9 mouse cellular contexts compared by ENCODE assay signal in genomic region chr12:8452766-8453621, GRCm38 (mm10). TPM values are rescaled to one million over a fixed set of nuclear protein-coding genes. Genes with fewer than 3 reads are reported as not detected.
A peak's percentile ranks its signal among the peaks of the same experiment; 100 is the strongest.
DNase-seq lines count a peak whose midpoint lies in the region; ATAC-seq and TF ChIP-seq lines count a peak whose summit lies in the region.
"Had no signal": no experiment of that assay in that cellular context is flagged by ENCODE, and none has a peak within 500 bp of the region (broad histone marks: within the 10 kb centered on the region; RNA-seq: fewer than 3 reads in every experiment).

No protein-coding gene starts in this region.

- no peak overlapping the region for H3K9ac ChIP-seq in CH12.LX (ENCODE audit: insufficient read depth, low read depth)

- no peak for TF ChIP-seq RAD21 in CH12.LX (IDR thresholded peaks at IDR 0.05; ENCODE audit: low read depth, low read length)

- no peaks in the 10 kb centered on the region for H3K27me3 ChIP-seq in CH12.LX (replicated peaks)

- no peak for TF ChIP-seq POLR2A in CH12.LX (IDR thresholded peaks at IDR 0.05; ENCODE audit: low read depth, low read length)

- in situ Hi-C loops in CH12.LX (cut with MboI; ENCODE audit: low pct_ligation_motif_present, low pct_unique_long_range_greater_than_20kb, low sequenced_read_pairs): no loop called here

- no peaks in the 10 kb centered on the region for H3K79me2 ChIP-seq in CH12.LX (replicated peaks; ENCODE audit: control insufficient read depth, extremely low read depth, insufficient read depth, poor library complexity, severe bottlenecking)

- H3K36me3 ChIP-seq in CH12.LX (replicated peaks in 1 of 2; ENCODE audit: control insufficient read depth in 1 of 2, insufficient read depth in 1 of 2, low read length in 1 of 2): no peaks in the 10 kb centered on the region

- peak; percentile 38 for DNase-seq in kidney, adult 18-20 months
- DNase-seq in kidney, postnatal 14 days: no peak
- DNase-seq in CH12.LX (ENCODE audit: extremely low read depth): no peak
- peak; percentile 80 for DNase-seq in brain, adult 2 months (ENCODE audit: low read depth, low spot score)
- DNase-seq in heart, postnatal 14 days: peak; percentile 48 to 59
- no peak for DNase-seq in frontal cortex, postnatal 14 days (ENCODE audit: low spot score in 2 of 2)
- no peak for DNase-seq in thymus, postnatal 10 days (ENCODE audit: low spot score in 2 of 2)

- H3K4me3 ChIP-seq in CH12.LX (replicated peaks in 1 of 3; ENCODE audit: low read depth in 2 of 3, low read length in 2 of 3, poor library complexity in 1 of 3): no peak overlapping the region

- dilution Hi-C loops in CH12.LX (cut with MboI; ENCODE audit: extremely low pct_ligation_motif_present, extremely low pct_unique_long_range_greater_than_20kb, low sequenced_read_pairs): no loop called here

- H3K27ac ChIP-seq in CH12.LX (ENCODE audit: insufficient read depth, low read depth): no peak overlapping the region

- H3K4me1 ChIP-seq in CH12.LX (ENCODE audit: control insufficient read depth in 1 of 2, insufficient read depth in 2 of 2): peaks cover 15 to 42% of the 10 kb centered on the region in 2 experiments

- no peak for TF ChIP-seq CTCF in CH12.LX (conservative IDR thresholded peaks at IDR 0.05 in 1 of 2, IDR thresholded peaks at IDR 0.05 in 1 of 2; ENCODE audit: low read depth in 2 of 2, low read length in 2 of 2)

- intact Hi-C loops in heart, postnatal 14 days (cut with DNase I): no loop called here

- H3K4me2 ChIP-seq in CH12.LX (ENCODE audit: insufficient read depth, low read depth, poor library complexity, severe bottlenecking): no peak overlapping the region

- no peaks in the 10 kb centered on the region for H3K9me3 ChIP-seq in CH12.LX (replicated peaks; ENCODE audit: low read length)
- H3K9me3 ChIP-seq: megakaryocyte, embryonic 14.5 days had no signal

- TF ChIP-seq EP300 in CH12.LX (IDR thresholded peaks at IDR 0.05; ENCODE audit: low read length): no peak

- no peak for ATAC-seq in CD4-positive, CD25-positive, alpha-beta regulatory T cell, adult 4 months

TF ChIP-seq in CH12.LX, 34 proteins besides CTCF, POLR2A, EP300 and RAD21:
- no peak for TF ChIP-seq MAFK (IDR thresholded peaks at IDR 0.05; ENCODE audit: insufficient replicate concordance, low read length)
- peak; percentile 39; the same call in 1 of the 2 replicates for TF ChIP-seq ZKSCAN1 (IDR thresholded peaks at IDR 0.05; ENCODE audit: borderline replicate concordance, low read depth, low read length)

RNA-seq across cellular contexts. Expression of gene Rhob, which starts 46.8 kb away (rescaled TPM):
- total RNA-seq in CH12.LX (2012; rRNA removed) (47.5 and 52.9 TPM in 2 replicates), CH12.LX (2014; rRNA removed) (41.8 and 42.1 TPM in 2 replicates)
- 48.6 and 54.1 TPM in 2 replicates for polyA plus RNA-seq in CH12.LX (2012; ENCODE audit: insufficient read length, low read depth)
- 100 to 1,000 TPM; 220 to 235 TPM for total RNA-seq in heart, postnatal 14 days (2021)
- 1 to 10 TPM in 1 of 2 experiments, under 1 TPM in 1; 0.76 to 1.0 TPM for polyA plus RNA-seq in CD4-positive, CD25-positive, alpha-beta regulatory T cell, adult 4 months (2017; shearing (Covaris generic))

Comparison
In these comparisons a context has a peak if more than half of its experiments do, and no peak if none do; other contexts are left out.
1. DNase-seq: peak in kidney, adult 18-20 months (single experiment), brain, adult 2 months (single experiment) and heart, postnatal 14 days (2 of 2); none in kidney, postnatal 14 days (single experiment), CH12.LX (single experiment), frontal cortex, postnatal 14 days (0 of 2) and thymus, postnatal 10 days (0 of 2).
2. RNA of gene Rhob, which starts 46.8 kb away (total RNA-seq): 220 to 235 TPM in heart, postnatal 14 days; 41.8 to 52.9 TPM in CH12.LX; every median in the first group is over 4 times any median in the second.